ENCODE assay signal across 19 mouse cellular contexts in genomic region chr8:84760405-84760805, GRCm38 (mm10). TPM values are rescaled to one million over a fixed set of nuclear protein-coding genes. Genes with fewer than 3 reads are reported as not detected.
DNase-seq lines count a peak whose midpoint lies in the region; ATAC-seq and TF ChIP-seq lines count a peak whose summit lies in the region.
"Had no signal": no experiment of that assay in that cellular context is flagged by ENCODE, and none has a peak within 500 bp of the region (broad histone marks: within the 10 kb centered on the region; RNA-seq: fewer than 3 reads in every experiment).

No protein-coding gene starts in this region.

- no peaks in the 10 kb centered on the region for H3K27me3 ChIP-seq in cerebellum, adult 2 months (ENCODE audit: control insufficient read depth, insufficient read depth, low read length)
- no peaks in the 10 kb centered on the region for H3K27me3 ChIP-seq in liver, adult 2 months (ENCODE audit: control insufficient read depth, insufficient read depth, low read length)
- 0 out of 2 replicates have a peak, but pooled peaks cover 2% of the 10 kb centered on the region for H3K27me3 ChIP-seq in liver, postnatal 0 days (ENCODE audit: insufficient read depth, low read length)

- H3K4me2 ChIP-seq in liver, postnatal 0 days (ENCODE audit: low read depth, low read length): no peak overlapping the region
- H3K4me2 ChIP-seq: heart, embryonic 15.5 days; kidney, embryonic 15.5 days; midbrain, embryonic 15.5 days had no signal

- no peak for TF ChIP-seq POLR2A in cerebellum, adult 2 months (IDR thresholded peaks at IDR 0.05; ENCODE audit: borderline replicate concordance, insufficient read depth, low read length)
- TF ChIP-seq POLR2A in liver, adult 2 months (IDR thresholded peaks at IDR 0.05; ENCODE audit: extremely low read depth, insufficient read depth, low read length): no peak

- peak overlapping the region; percentile 72 for H3K27ac ChIP-seq in cerebellum, adult 2 months (ENCODE audit: insufficient read depth, low read length)
- H3K27ac ChIP-seq in gastrocnemius, adult 2 months: peak overlapping the region; percentile 83
- H3K27ac ChIP-seq in liver, adult 2 months (replicated peaks; ENCODE audit: insufficient read depth, low read depth, low read length): peak overlapping the region; percentile 57
- H3K27ac ChIP-seq in liver, postnatal 0 days (ENCODE audit: low read depth): no peak overlapping the region
- H3K27ac ChIP-seq: heart, embryonic 15.5 days; kidney, embryonic 15.5 days; liver, embryonic 14.5 days; midbrain, embryonic 15.5 days had no signal

- H3K4me3 ChIP-seq in cerebellum, adult 2 months (replicated peaks; ENCODE audit: insufficient read depth, low read depth, low read length): no peak overlapping the region
- H3K4me3 ChIP-seq in gastrocnemius, adult 2 months: no peak overlapping the region; the same call in 1 of the 2 replicates
- no peak overlapping the region for H3K4me3 ChIP-seq in liver, adult 2 months (ENCODE audit: insufficient read depth, low read depth, low read length)
- H3K4me3 ChIP-seq in liver, postnatal 0 days (ENCODE audit: low read depth, low read length): no peak overlapping the region
- H3K4me3 ChIP-seq: heart, embryonic 15.5 days; kidney, embryonic 15.5 days; midbrain, embryonic 15.5 days had no signal

- no peak for ATAC-seq in liver, postnatal 0 days
- ATAC-seq in monocyte, adult 5-6 weeks (replicated peaks; ENCODE audit: insufficient number of reproducible peaks, low FRiP score, low TSS enrichment, poor library complexity, severe bottlenecking): no peak
- ATAC-seq: intestine, embryonic 16.5 days; lung, postnatal 0 days; midbrain, embryonic 15.5 days had no signal

- peak overlapping the region; percentile 19; the same call in 1 of the 2 replicates for H3K9ac ChIP-seq in liver, adult 2 months (ENCODE audit: low read depth, low read length)
- H3K9ac ChIP-seq in liver, postnatal 0 days (replicated peaks): no peak overlapping the region
- H3K9ac ChIP-seq: heart, embryonic 15.5 days; kidney, embryonic 15.5 days; liver, embryonic 14.5 days; midbrain, embryonic 15.5 days had no signal

- H3K9me3 ChIP-seq in liver, postnatal 0 days (ENCODE audit: low read length): no peaks in the 10 kb centered on the region
- H3K9me3 ChIP-seq: heart, embryonic 15.5 days; kidney, embryonic 15.5 days; midbrain, embryonic 15.5 days had no signal

- peaks cover 2% of the 10 kb centered on the region for H3K36me3 ChIP-seq in liver, adult 2 months (ENCODE audit: control insufficient read depth, insufficient read depth, low read length)
- no peaks in the 10 kb centered on the region for H3K36me3 ChIP-seq in liver, postnatal 0 days (replicated peaks; ENCODE audit: insufficient read depth, low read length)
- H3K36me3 ChIP-seq: midbrain, embryonic 15.5 days had no signal

- no peak for TF ChIP-seq CTCF in cerebellum, adult 2 months (IDR thresholded peaks at IDR 0.05; ENCODE audit: borderline replicate concordance, insufficient read depth, low read depth, low read length)
- no peak for TF ChIP-seq CTCF in gastrocnemius, adult 2 months (IDR thresholded peaks at IDR 0.05)
- no peak for TF ChIP-seq CTCF in liver, adult 2 months (IDR thresholded peaks at IDR 0.05; ENCODE audit: low read depth, low read length)
- no peak for TF ChIP-seq CTCF in liver, postnatal 0 days (IDR thresholded peaks at IDR 0.05; ENCODE audit: low read depth)

- peak; percentile 61 to 67 for DNase-seq in cerebellum, adult 2 months
- no peak for DNase-seq in cerebellum, adult 8-10 months
- DNase-seq in gastrocnemius, adult 2 months: no peak
- DNase-seq in gastrocnemius, postnatal 25 days: no peak
- DNase-seq in liver, adult 2 months (ENCODE audit: extremely low read depth, low read depth, low spot score): peak; percentile 85
- DNase-seq in liver, postnatal 0 days: no peak
- no peak for DNase-seq in adrenal gland, postnatal 4 days (ENCODE audit: low spot score in 2 of 2)
- DNase-seq: adrenal gland, adult 8-10 months; heart, adult 11 months; layer of hippocampus, postnatal 36 days; spleen, adult 18-20 months had no signal

- intact Hi-C loops in gastrocnemius, adult 2 months (cut with DNase I): loop anchor here (5.0 kb wide), 1 partner anchor 37 kb away; no protein-coding TSS in a partner anchor

- no peak for TF ChIP-seq EP300 in liver, postnatal 0 days (IDR thresholded peaks at IDR 0.05; ENCODE audit: low read depth)

- H3K79me2 ChIP-seq in liver, adult 2 months (ENCODE audit: control insufficient read depth, insufficient read depth, low read length): peaks cover 27% of the 10 kb centered on the region

- 9% methylated on average over 7 of the region's 7 CpGs for WGBS in cerebellum, adult 2 months
- 31% methylated on average over 7 of the region's 7 CpGs for WGBS in liver, adult 2 months
- 81% methylated on average over 7 of the region's 7 CpGs for WGBS in liver, postnatal 0 days (ENCODE audit: insufficient replicate concordance)

- peaks cover 69% of the 10 kb centered on the region for H3K4me1 ChIP-seq in cerebellum, adult 2 months (ENCODE audit: control insufficient read depth, insufficient read depth, low read length)
- H3K4me1 ChIP-seq in liver, adult 2 months (ENCODE audit: control insufficient read depth, insufficient read depth, low read length): peaks cover 10% of the 10 kb centered on the region
- H3K4me1 ChIP-seq in liver, postnatal 0 days (ENCODE audit: insufficient read depth): no peaks in the 10 kb centered on the region

RNA-seq across cellular contexts. Expression of gene G430095P16Rik, which starts 37.6 kb away (rescaled TPM):
- 0.27 and 0.33 TPM in 2 replicates for polyA plus RNA-seq in cerebellum, adult 2 months (2012; rRNA removed)
- under 1 TPM; 0.36 to 0.78 TPM for total RNA-seq in gastrocnemius, adult 2 months (2021)
- under 1 TPM; 0.54 to 0.67 TPM for total RNA-seq in gastrocnemius, postnatal 25 days (2021)
- total RNA-seq in liver, adult 2 months (2014; rRNA removed): not detected in 2 replicates
- 0.19 TPM in 1 of 2 replicates, not detected in the other for polyA plus RNA-seq in liver, adult 2 months (2012; rRNA removed)
- polyA plus RNA-seq in liver, postnatal 0 days (2015; fragmentation: Nextera tagmentation; extraction: Ambion mirVana): 4.8 and 6.3 TPM in 2 replicates
- 6.4 to 8.9 TPM (median 8.2 TPM) in 3 replicates for total RNA-seq in monocyte, adult 5-6 weeks (2017)
- total RNA-seq in adrenal gland, postnatal 4 days (2021): 1 to 10 TPM; 1.2 TPM
- total RNA-seq: layer of hippocampus, postnatal 36 days; left cerebral cortex, postnatal 4 days had no signal

RNA-seq across cellular contexts. Expression of gene Nfix, which starts 39.7 kb away (rescaled TPM):
- 98.5 and 105 TPM in 2 replicates for polyA plus RNA-seq in cerebellum, adult 2 months (2012; rRNA removed)
- 100 to 1,000 TPM; 465 to 558 TPM for total RNA-seq in gastrocnemius, adult 2 months (2021)
- 100 to 1,000 TPM; 447 to 529 TPM for total RNA-seq in gastrocnemius, postnatal 25 days (2021)
- total RNA-seq in liver, adult 2 months (2014; rRNA removed): 20.7 and 27.5 TPM in 2 replicates
- 32.9 and 34.4 TPM in 2 replicates for polyA plus RNA-seq in liver, adult 2 months (2012; rRNA removed)
- polyA plus RNA-seq in liver, postnatal 0 days (2015; fragmentation: Nextera tagmentation; extraction: Ambion mirVana): 4.7 and 5.4 TPM in 2 replicates
- total RNA-seq in monocyte, adult 5-6 weeks (2017): 8.1 to 16.7 TPM (median 9.9 TPM) in 3 replicates
- 100 to 1,000 TPM; 134 to 137 TPM for total RNA-seq in adrenal gland, postnatal 4 days (2021)

RNA-seq across cellular contexts. Expression of gene Lyl1, which starts 59.1 kb away (rescaled TPM):
- 1.7 TPM in 2 replicates for polyA plus RNA-seq in cerebellum, adult 2 months (2012; rRNA removed)
- total RNA-seq in gastrocnemius, adult 2 months (2021): 1 to 10 TPM; 1.1 to 1.3 TPM
- total RNA-seq in gastrocnemius, postnatal 25 days (2021): 1 to 10 TPM; 1.3 to 2.0 TPM
- total RNA-seq in liver, adult 2 months (2014; rRNA removed): 0.18 and 0.47 TPM in 2 replicates
- 0.71 and 1.3 TPM in 2 replicates for polyA plus RNA-seq in liver, adult 2 months (2012; rRNA removed)
- 24.6 and 25.7 TPM in 2 replicates for polyA plus RNA-seq in liver, postnatal 0 days (2015; fragmentation: Nextera tagmentation; extraction: Ambion mirVana)
- total RNA-seq in monocyte, adult 5-6 weeks (2017): 41.7 to 46.2 TPM (median 45.0 TPM) in 3 replicates
- 1 to 10 TPM; 6.5 to 7.2 TPM for total RNA-seq in adrenal gland, postnatal 4 days (2021)

Comparison
In these comparisons a context has a peak if more than half of its experiments do, and no peak if none do; other contexts are left out.
1. DNase-seq: peak in cerebellum, adult 2 months (2 of 2) and liver, adult 2 months (single experiment); none in cerebellum, adult 8-10 months (single experiment), gastrocnemius, adult 2 months (single experiment), gastrocnemius, postnatal 25 days (single experiment), liver, postnatal 0 days (single experiment) and adrenal gland, postnatal 4 days (0 of 2).